Mouse (Mus musculus) cerebellum, adult 9-11 months (tissue): ENCODE measurements around the gene Arid5a.

ENCODE experiments used
- DNase-seq: peaks from one replicate; pipeline ENCODE4 v3.0.0; 2022

Arid5a gene

GRCm38 (mm10) chr1:36331743-36332142, 24.2 kb downstream of the Arid5a start:
- no peak for DNase-seq

GRCm38 (mm10) chr1:36332955-36333887, 25.7 kb downstream of the Arid5a start:
- no peak for DNase-seq

DNA sequence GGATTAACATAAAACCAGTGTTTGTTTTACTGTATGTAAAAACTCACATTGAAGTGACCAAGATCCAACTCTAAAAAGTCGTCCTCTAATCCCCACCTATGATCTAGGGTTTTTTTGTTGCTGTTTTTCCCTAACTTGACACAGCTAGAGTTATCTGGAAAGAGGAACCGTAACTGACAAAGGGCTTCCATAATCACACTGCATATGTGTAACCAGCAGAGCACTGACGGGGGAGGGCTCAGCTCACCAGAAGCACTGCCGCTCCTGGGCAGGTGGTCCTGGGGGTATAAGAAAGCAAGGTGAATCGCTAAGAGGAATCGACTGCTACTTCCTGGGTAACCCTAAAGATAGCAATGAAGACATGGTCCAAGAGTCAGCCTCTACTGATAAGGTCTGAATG, 35.0 kb downstream of the Arid5a start:
- DNase-seq, result no peak

GRCm38 (mm10) chr1:36352351-36352750, 44.8 kb downstream of the Arid5a start:
- DNase-seq, result no peak

GRCm38 (mm10) chr1:36356955-36357695, 49.6 kb downstream of the Arid5a start:
- no peak for DNase-seq

- DNase-seq, result peak; percentile 16
These were observed 60.2 kb downstream of the Arid5a start for GRCm38 (mm10) chr1:36367698-36368097.

- DNase-seq, result no peak
These were observed 60.8 kb downstream of the Arid5a start for GRCm38 (mm10) chr1:36368112-36368968.

DNA sequence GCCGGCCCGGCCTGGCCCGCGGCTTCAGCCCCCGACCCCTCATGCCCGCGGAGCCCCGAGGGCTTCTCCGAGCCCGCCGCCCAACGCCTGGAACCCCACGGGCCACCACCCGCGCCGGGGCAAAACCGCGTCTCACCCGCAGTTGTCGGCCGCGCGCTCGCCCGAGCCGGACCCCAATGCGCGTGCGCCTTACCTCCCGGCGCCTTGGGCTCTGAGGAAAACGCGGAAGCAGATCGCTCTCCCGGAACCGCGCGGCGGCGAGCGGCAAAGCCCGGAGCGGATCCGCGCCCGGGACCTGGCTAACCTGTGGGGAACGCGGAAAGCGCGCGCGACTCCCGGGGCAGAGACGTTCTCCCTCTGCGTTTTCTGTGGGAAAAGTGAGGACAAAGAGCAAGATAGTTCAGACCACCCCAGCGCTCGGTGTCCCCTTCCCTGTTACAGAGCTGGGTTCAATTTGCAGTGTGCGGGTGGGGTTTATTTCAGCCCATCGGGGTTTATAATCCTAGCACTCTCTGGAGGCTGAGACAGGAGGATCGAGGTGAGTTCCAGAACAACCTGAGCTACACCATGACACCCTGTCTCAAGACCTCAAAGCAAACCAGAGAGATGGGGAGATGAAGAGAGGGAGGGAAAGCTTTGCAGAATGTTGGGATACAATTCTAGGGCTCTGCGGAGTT, 61.6 kb downstream of the Arid5a start, which contains the start of gene Kansl3:
Kansl3 (minus strand) TSS at position 213 of the 677 bp plus-strand sequence.
- peak; percentile 83 for DNase-seq

GRCm38 (mm10) chr1:36370918-36371317, 63.4 kb downstream of the Arid5a start:
- DNase-seq, result no peak

DNA sequence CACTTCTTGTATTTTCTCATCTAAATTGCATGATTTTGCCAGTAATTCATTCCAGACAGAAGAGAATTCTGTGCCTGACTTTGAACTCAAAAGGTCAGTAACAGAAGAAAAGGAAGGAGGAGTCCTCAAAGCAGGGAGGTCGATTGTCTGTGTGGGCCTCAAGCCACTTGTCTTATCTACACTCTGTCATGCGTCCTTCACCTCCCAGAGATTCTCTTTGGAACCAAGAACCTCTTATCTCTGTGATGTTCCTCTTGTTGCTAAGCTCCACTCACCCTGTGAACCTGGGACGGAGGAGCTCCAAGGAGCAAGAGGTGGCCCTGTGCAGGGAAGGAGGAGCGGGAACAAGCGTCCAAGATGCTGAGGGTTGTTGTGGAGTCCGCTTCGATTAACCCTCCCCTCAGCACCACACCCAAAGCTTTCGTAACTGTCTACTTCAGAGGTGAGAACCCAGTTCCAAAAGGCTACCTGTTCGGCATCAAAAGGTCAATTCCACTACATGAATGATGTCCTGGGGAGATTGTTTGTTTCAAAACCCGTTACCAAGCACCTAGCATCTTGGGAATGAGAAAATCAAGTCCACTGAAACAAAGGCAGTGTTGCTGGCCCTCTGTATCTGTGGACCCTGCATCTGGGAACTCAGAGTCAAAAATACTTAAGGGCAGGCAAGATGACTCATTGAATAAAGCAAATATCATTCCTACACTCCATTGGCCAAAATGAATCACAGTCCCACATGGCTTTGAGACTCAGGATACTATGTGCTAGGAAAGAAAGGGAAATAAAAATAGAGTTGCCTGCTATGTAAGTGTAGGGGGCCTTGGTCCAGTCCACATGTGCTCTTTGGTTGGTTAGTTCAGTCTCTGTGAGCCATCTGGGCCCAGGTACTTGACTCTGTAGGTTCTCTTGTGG, 64.7 kb downstream of the Arid5a start, which contains the start of gene Fer1l5:
Fer1l5 (plus strand) TSS at position 358 of the 912 bp plus-strand sequence.
- no peak for DNase-seq
